In the genomic region with DNA sequence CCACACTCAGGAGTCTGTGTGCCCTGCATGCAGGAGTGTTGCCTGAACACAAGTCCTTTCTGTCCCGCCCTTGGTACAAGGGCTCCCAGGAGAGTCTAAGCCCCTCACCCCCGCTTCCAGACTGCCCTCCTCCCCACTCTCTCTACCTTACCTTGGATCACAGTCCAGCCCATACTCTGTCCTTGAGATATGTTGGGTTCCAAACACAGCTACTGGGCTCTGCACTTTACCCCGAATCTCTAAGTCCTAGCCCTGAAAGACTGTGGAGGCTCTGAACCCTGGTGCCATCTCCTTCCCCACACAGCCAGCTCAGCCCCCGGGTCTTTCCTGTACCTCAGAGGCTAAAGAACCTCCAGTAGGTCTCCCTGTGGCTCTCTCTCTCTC, we compare ENCODE assay signal across 8 mouse cellular contexts.
DNase-seq lines count a peak whose midpoint lies in the region; ATAC-seq and TF ChIP-seq lines count a peak whose summit lies in the region.

No protein-coding gene starts in this region.

- peak overlapping the region; percentile 62 for H3K4me3 ChIP-seq in heart, adult 2 months
- peak overlapping the region; percentile 41 for H3K4me3 ChIP-seq in C2C12 (ENCODE audit: insufficient read depth, poor library complexity, severe bottlenecking)
- peak overlapping the region; percentile 28 for H3K4me3 ChIP-seq in forebrain, embryonic 16.5 days (replicated peaks; ENCODE audit: low read length)
- H3K4me3 ChIP-seq in liver, embryonic 16.5 days (ENCODE audit: low read depth, low read length), result peak overlapping the region; percentile 4; the same call in 1 of the 2 replicates

- ATAC-seq in forebrain, embryonic 16.5 days, result no peak
- ATAC-seq in liver, embryonic 16.5 days (ENCODE audit: low read depth), result peak; percentile 0; the same call in 1 of the 2 replicates
- ATAC-seq in megakaryocyte progenitor cell, adult 5-6 weeks (replicated peaks; ENCODE audit: poor library complexity), result no peak

- H3K27ac ChIP-seq in heart, adult 2 months, result peak overlapping the region; percentile 81
- peak overlapping the region; percentile 62 for H3K27ac ChIP-seq in forebrain, embryonic 16.5 days (ENCODE audit: low read length)
- H3K27ac ChIP-seq in liver, embryonic 16.5 days (ENCODE audit: low read length), result peak overlapping the region; percentile 84

- no peaks in the 10 kb centered on the region for H3K9me3 ChIP-seq in forebrain, embryonic 16.5 days (ENCODE audit: control insufficient read depth, low read length)
- H3K9me3 ChIP-seq in liver, embryonic 16.5 days (replicated peaks; ENCODE audit: control insufficient read depth, low read length), result no peaks in the 10 kb centered on the region

- DNase-seq in heart, adult 2 months, result peak in 1 of 2 experiments; percentile 54
- no peak for DNase-seq in heart, adult 9 months (ENCODE audit: low spot score in 2 of 2)
- DNase-seq in layer of hippocampus, adult 9-11 months, result no peak
- no peak for DNase-seq in yolk sac, embryonic 10.5 days (ENCODE audit: low spot score)

- no peak for TF ChIP-seq CTCF in heart, adult 2 months (IDR thresholded peaks at IDR 0.05)
- TF ChIP-seq CTCF in C2C12 (IDR thresholded peaks at IDR 0.05; ENCODE audit: control insufficient read depth, insufficient read depth, insufficient read length), result no peak

- H3K4me2 ChIP-seq in forebrain, embryonic 16.5 days (ENCODE audit: low read length), result peak overlapping the region; percentile 16
- H3K4me2 ChIP-seq in liver, embryonic 16.5 days (ENCODE audit: low read depth, low read length), result peak overlapping the region; percentile 43

- peaks cover 2% of the 10 kb centered on the region; the same call in 1 of the 2 replicates for H3K36me3 ChIP-seq in heart, adult 2 months (ENCODE audit: control insufficient read depth, insufficient read depth, low read length)
- no peaks in the 10 kb centered on the region for H3K36me3 ChIP-seq in C2C12 (ENCODE audit: control insufficient read depth, insufficient read depth)
- H3K36me3 ChIP-seq in forebrain, embryonic 16.5 days (ENCODE audit: control insufficient read depth, insufficient read depth), result no peaks in the 10 kb centered on the region
- H3K36me3 ChIP-seq in liver, embryonic 16.5 days (ENCODE audit: control insufficient read depth, insufficient read depth), result no peaks in the 10 kb centered on the region

- intact Hi-C loops in heart, adult 2 months (cut with DNase I), result loop anchor here (1.0 to 5.0 kb wide), 4 partner anchors 54 to 211 kb away; a partner anchor contains a TSS

- H3K27me3 ChIP-seq in heart, adult 2 months (ENCODE audit: control insufficient read depth, insufficient read depth, low read length), result no peaks in the 10 kb centered on the region
- no peaks in the 10 kb centered on the region for H3K27me3 ChIP-seq in C2C12 (ENCODE audit: control insufficient read depth, insufficient read depth, insufficient read length)
- no peaks in the 10 kb centered on the region for H3K27me3 ChIP-seq in forebrain, embryonic 16.5 days (replicated peaks; ENCODE audit: control insufficient read depth, insufficient read depth, low read length)
- H3K27me3 ChIP-seq in liver, embryonic 16.5 days (ENCODE audit: control insufficient read depth, insufficient read depth, low read depth, low read length), result no peaks in the 10 kb centered on the region

- H3K79me3 ChIP-seq in C2C12 (ENCODE audit: low read depth), result peaks cover 1% of the 10 kb centered on the region

- peak overlapping the region; percentile 63 for H3K9ac ChIP-seq in heart, adult 2 months (ENCODE audit: low read depth, low read length)
- peak overlapping the region; percentile 47 for H3K9ac ChIP-seq in forebrain, embryonic 16.5 days (replicated peaks; ENCODE audit: low read depth, low read length)
- no peak overlapping the region for H3K9ac ChIP-seq in liver, embryonic 16.5 days (ENCODE audit: low read depth, low read length)

- H3ac ChIP-seq in C2C12 (ENCODE audit: control insufficient read depth, insufficient read length, low read depth), result peak overlapping the region; percentile 30

- H3K4me1 ChIP-seq in heart, adult 2 months (ENCODE audit: control insufficient read depth, insufficient read depth, low read length), result peaks cover 18% of the 10 kb centered on the region
- peaks cover 20% of the 10 kb centered on the region for H3K4me1 ChIP-seq in forebrain, embryonic 16.5 days (replicated peaks; ENCODE audit: control insufficient read depth, insufficient read depth, low read length)
- peaks cover 6% of the 10 kb centered on the region for H3K4me1 ChIP-seq in liver, embryonic 16.5 days (ENCODE audit: control insufficient read depth, low read depth, low read length)

- TF ChIP-seq EP300 in heart, adult 2 months (IDR thresholded peaks at IDR 0.05; ENCODE audit: insufficient read depth, low read depth, low read length), result no peak

- no peaks in the 10 kb centered on the region for H3K79me2 ChIP-seq in heart, adult 2 months (replicated peaks; ENCODE audit: control insufficient read depth, insufficient read depth, low read length)
- no peaks in the 10 kb centered on the region for H3K79me2 ChIP-seq in C2C12 (ENCODE audit: control insufficient read depth, insufficient read depth)

- no peak for TF ChIP-seq POLR2A in heart, adult 2 months (IDR thresholded peaks at IDR 0.05; ENCODE audit: insufficient read depth, low read depth, low read length)

- WGBS in heart, adult 2 months, result 35% methylated on average over 4 of the region's 4 CpGs
- WGBS in forebrain, embryonic 16.5 days, result 21% methylated on average over 4 of the region's 4 CpGs
- 4% methylated on average over 4 of the region's 4 CpGs for WGBS in liver, embryonic 16.5 days (ENCODE audit: insufficient replicate concordance)

TF ChIP-seq in C2C12, 6 proteins besides CTCF, POLR2A, EP300 and RAD21:
- no peak for TF ChIP-seq FOSL1 (IDR thresholded peaks at IDR 0.05; ENCODE audit: insufficient read depth, low read length, poor library complexity, severe bottlenecking)
- no peak for TF ChIP-seq MYOD1 (IDR thresholded peaks at IDR 0.05; ENCODE audit: control insufficient read depth, insufficient read length, low read depth)
- TF ChIP-seq MAX (IDR thresholded peaks at IDR 0.05), result no peak
- no peak for TF ChIP-seq CEBPB (IDR thresholded peaks at IDR 0.05; ENCODE audit: low read depth)
- TF ChIP-seq MYOG (IDR thresholded peaks at IDR 0.05; ENCODE audit: control insufficient read depth, extremely low read depth, insufficient read length), result no peak
- no peak for TF ChIP-seq USF1 (IDR thresholded peaks at IDR 0.05; ENCODE audit: low read depth)

Comparison
In these comparisons a context has a peak if more than half of its experiments do, and no peak if none do; other contexts are left out.
1. H3K4me3 ChIP-seq: peak in every context shown above with its lines; median percentile 62 in heart, adult 2 months; 41 in C2C12; 28 in forebrain, embryonic 16.5 days; 4 in liver, embryonic 16.5 days.